Mouse (Mus musculus): ENCODE results near the gene Il1rl2.

- TF ChIP-seq CTCF (IDR thresholded peaks at IDR 0.05; ENCODE audit: low read depth) (no peak), EP300 (optimal IDR thresholded peaks at IDR 0.05) (no peak)
These were observed 28.5 kb downstream of the Il1rl2 start for GRCm38 (mm10) chr1:40352904-40353286.
